Mouse (Mus musculus): ENCODE data around the gene Prss36. TPM values are rescaled to one million over a fixed set of nuclear protein-coding genes. Genes with fewer than 3 reads are reported as not detected.

The Prss36 gene
- total and polyA plus RNA-seq, 2 experiments from 2014 or later = 15.5 to 20.1 TPM

- Histone ChIP-seq H3K36me3 (ENCODE audit: insufficient read depth, low read length) (no peaks in the 10 kb centered on the region), H3K4me3 (ENCODE audit: low read depth, low read length) (peak overlapping the region; percentile 69), H3K9me3 (ENCODE audit: low read length) (no peaks in the 10 kb centered on the region), H3K4me2 (ENCODE audit: low read depth, low read length, poor library complexity, severe bottlenecking) (peak overlapping the region; percentile 55), H3K27ac (ENCODE audit: low read depth, low read length) (peak overlapping the region; percentile 85), H3K9ac (replicated peaks; ENCODE audit: low read length, poor library complexity, severe bottlenecking) (peak overlapping the region; percentile 83), H3K27me3 (ENCODE audit: insufficient read depth, low read length) (no peaks in the 10 kb centered on the region), H3K4me1 (ENCODE audit: insufficient read depth, low read length) (peaks cover 5% of the 10 kb centered on the region; the same call in 1 of the 2 replicates)
- no peak for TF ChIP-seq CTCF (IDR thresholded peaks at IDR 0.05)
- ATAC-seq (ENCODE audit: low FRiP score) (peak; percentile 41), DNase-seq (ENCODE audit: low spot score) (peak; percentile 33)
- under 1% methylated on average over 33 of the region's 38 CpGs for WGBS
These were observed 10.8 kb downstream of the Prss36 start for GRCm38 (mm10) chr7:127935748-127936159.

DNA sequence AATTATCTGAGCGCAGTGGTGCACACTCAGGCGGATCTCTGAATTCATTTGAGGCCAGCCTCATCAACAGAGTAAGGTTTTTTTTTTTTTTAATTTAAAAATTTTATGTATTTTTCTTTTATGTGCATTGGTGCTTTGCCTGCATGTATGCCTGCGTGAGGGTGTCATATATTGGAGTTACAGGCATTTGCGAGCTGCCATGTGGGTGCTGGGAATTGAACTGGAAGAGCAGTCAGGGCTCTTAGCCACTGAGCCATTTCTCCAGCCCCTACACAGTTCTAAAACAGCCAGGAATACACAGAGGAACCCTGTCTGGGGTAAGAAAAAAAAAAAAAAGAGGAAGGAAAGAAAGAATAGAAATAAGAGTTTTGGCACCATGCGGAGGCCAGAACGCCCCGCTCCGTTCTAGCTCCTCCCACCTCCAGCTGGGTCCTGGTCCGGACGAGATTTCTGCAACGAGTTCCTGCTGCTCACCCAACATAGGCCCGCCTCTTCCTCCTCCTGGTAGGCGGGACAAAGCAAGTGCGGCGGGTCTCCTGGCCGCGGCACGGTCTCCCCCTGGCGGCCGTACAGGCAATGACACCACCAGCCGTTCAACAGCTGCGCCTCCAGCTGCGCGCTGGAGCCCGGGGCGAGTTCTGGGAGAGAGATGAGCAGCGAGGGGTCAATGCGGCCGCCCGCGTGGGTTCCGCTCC, 11.3 kb downstream of the Prss36 start:
- Histone ChIP-seq H3K36me3 (ENCODE audit: insufficient read depth, low read length) (no peaks in the 10 kb centered on the region), H3K4me1 (ENCODE audit: insufficient read depth, low read length) (peaks cover 5% of the 10 kb centered on the region; the same call in 1 of the 2 replicates), H3K4me2 (ENCODE audit: low read depth, low read length, poor library complexity, severe bottlenecking) (peak overlapping the region; percentile 55), H3K27ac (ENCODE audit: low read depth, low read length) (peak overlapping the region; percentile 85), H3K4me3 (ENCODE audit: low read depth, low read length) (peak overlapping the region; percentile 69), H3K9ac (replicated peaks; ENCODE audit: low read length, poor library complexity, severe bottlenecking) (peak overlapping the region; percentile 83), H3K27me3 (ENCODE audit: insufficient read depth, low read length) (0 out of 2 replicates have a peak, but pooled peaks cover 1% of the 10 kb centered on the region), H3K9me3 (ENCODE audit: low read length) (no peaks in the 10 kb centered on the region)
- ATAC-seq (ENCODE audit: low FRiP score) = peak; percentile 94
- DNase-seq (ENCODE audit: low spot score) = peak; percentile 95
- WGBS = 6% methylated on average over 32 of the region's 32 CpGs
- TF ChIP-seq CTCF (IDR thresholded peaks at IDR 0.05) = peak; percentile 99

GRCm38 (mm10) chr7:127934075-127934474, 12.4 kb downstream of the Prss36 start:
- no peak overlapping the region for H3K27ac ChIP-seq (ENCODE audit: low read depth, low read length)
- peaks cover 5% of the 10 kb centered on the region; the same call in 1 of the 2 replicates for H3K4me1 ChIP-seq (ENCODE audit: insufficient read depth, low read length)
- no peaks in the 10 kb centered on the region for H3K9me3 ChIP-seq (ENCODE audit: low read length)
- no peak overlapping the region for H3K4me3 ChIP-seq (ENCODE audit: low read depth, low read length)
- H3K9ac ChIP-seq (replicated peaks; ENCODE audit: low read length, poor library complexity, severe bottlenecking) = no peak overlapping the region
- no peaks in the 10 kb centered on the region for H3K36me3 ChIP-seq (ENCODE audit: insufficient read depth, low read length)
- no peak overlapping the region for H3K4me2 ChIP-seq (ENCODE audit: low read depth, low read length, poor library complexity, severe bottlenecking)
- 82% methylated on average over 5 of the region's 5 CpGs for WGBS
- TF ChIP-seq CTCF (IDR thresholded peaks at IDR 0.05) = no peak
- ATAC-seq (ENCODE audit: low FRiP score) (no peak), DNase-seq (ENCODE audit: low spot score) (no peak)
- peaks cover 8% of the 10 kb centered on the region; the same call in 1 of the 2 replicates for H3K27me3 ChIP-seq (ENCODE audit: insufficient read depth, low read length)

DNA sequence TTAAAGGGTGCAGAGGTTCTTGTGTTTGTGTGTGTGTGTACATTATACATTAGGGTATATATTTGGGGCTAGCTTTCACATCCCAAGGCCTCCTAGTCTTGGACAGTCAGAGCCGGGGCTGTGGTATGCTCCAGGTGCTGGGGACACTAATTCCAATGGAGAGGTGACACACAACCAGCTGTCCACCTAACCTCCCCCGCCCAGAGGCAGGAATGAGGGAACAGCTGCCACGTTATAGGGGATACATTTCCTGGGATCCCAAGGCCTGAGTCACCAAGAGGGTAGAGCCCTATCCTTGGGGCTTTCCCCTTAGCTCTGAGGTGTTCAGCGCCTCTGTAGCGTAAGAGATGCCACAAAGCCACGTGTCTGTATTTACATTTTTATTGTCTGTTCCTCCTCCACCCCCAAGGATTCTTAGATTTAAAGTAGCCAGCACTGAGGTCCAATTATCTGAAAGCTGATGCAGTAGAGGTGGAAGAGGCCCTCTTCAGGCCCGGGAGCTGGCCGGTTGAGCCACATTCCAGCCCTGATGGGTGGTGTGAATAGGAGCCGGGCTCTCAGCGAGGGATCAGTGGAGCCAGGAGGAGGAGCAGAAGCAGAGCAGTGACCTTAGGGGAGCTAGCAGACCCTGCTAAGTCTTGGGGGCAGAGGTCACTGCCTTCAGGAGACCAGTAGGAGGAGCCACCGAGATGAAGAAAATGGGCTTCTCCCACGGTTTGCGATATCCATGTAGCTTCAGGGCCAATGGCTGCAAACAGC, 14.1 kb downstream of the Prss36 start:
- DNase-seq (ENCODE audit: low spot score) (no peak), ATAC-seq (ENCODE audit: low FRiP score) (no peak)
- Histone ChIP-seq H3K4me2 (ENCODE audit: low read depth, low read length, poor library complexity, severe bottlenecking) (no peak overlapping the region), H3K9me3 (ENCODE audit: low read length) (no peaks in the 10 kb centered on the region), H3K4me3 (ENCODE audit: low read depth, low read length) (no peak overlapping the region), H3K4me1 (ENCODE audit: insufficient read depth, low read length) (peaks cover 5% of the 10 kb centered on the region; the same call in 1 of the 2 replicates), H3K27ac (ENCODE audit: low read depth, low read length) (no peak overlapping the region), H3K9ac (replicated peaks; ENCODE audit: low read length, poor library complexity, severe bottlenecking) (no peak overlapping the region), H3K27me3 (ENCODE audit: insufficient read depth, low read length) (peaks cover 11% of the 10 kb centered on the region; the same call in 1 of the 2 replicates), H3K36me3 (ENCODE audit: insufficient read depth, low read length) (no peaks in the 10 kb centered on the region)
- WGBS = 22% methylated on average over 13 of the region's 13 CpGs
- TF ChIP-seq CTCF (IDR thresholded peaks at IDR 0.05) = no peak

GRCm38 (mm10) chr7:127931351-127932135, 15.0 kb downstream of the Prss36 start:
- peaks cover 5% of the 10 kb centered on the region; the same call in 1 of the 2 replicates for H3K4me1 ChIP-seq (ENCODE audit: insufficient read depth, low read length)
- H3K4me3 ChIP-seq (ENCODE audit: low read depth, low read length) = no peak overlapping the region
- WGBS = 36% methylated on average over 13 of the region's 13 CpGs
- 0 out of 2 replicates have a peak, but pooled peaks cover 5% of the 10 kb centered on the region for H3K36me3 ChIP-seq (ENCODE audit: insufficient read depth, low read length)
- H3K27me3 ChIP-seq (ENCODE audit: insufficient read depth, low read length) = peaks cover 11% of the 10 kb centered on the region; the same call in 1 of the 2 replicates
- no peak for DNase-seq (ENCODE audit: low spot score)
- no peaks in the 10 kb centered on the region for H3K9me3 ChIP-seq (ENCODE audit: low read length)
- H3K9ac ChIP-seq (replicated peaks; ENCODE audit: low read length, poor library complexity, severe bottlenecking) = 0 out of 2 replicates have a peak overlapping the region, but pooled peaks have one; percentile 2
- no peak for TF ChIP-seq CTCF (IDR thresholded peaks at IDR 0.05)
- H3K4me2 ChIP-seq (ENCODE audit: low read depth, low read length, poor library complexity, severe bottlenecking) = no peak overlapping the region
- H3K27ac ChIP-seq (ENCODE audit: low read depth, low read length) = no peak overlapping the region
- ATAC-seq (ENCODE audit: low FRiP score) = no peak
